Mouse (Mus musculus) G1E (cell line): ENCODE measurements at regions not wholly inside any gene's neighbourhood (a gene's known extent, or its start where the extent isn't known, plus 50 kb on each side); places are given as distances from the start of the nearest gene placed in this dataset.
A peak's percentile ranks its signal among the peaks of the same experiment; 100 is the strongest.

ENCODE experiments used
- ATAC-seq: 2 replicates; pipeline ENCODE4 v1.8.0; 2016; ENCODE audit warnings: mild to moderate bottlenecking; ENCODE audit not compliant: insufficient number of reproducible peaks, poor library complexity, low FRiP score, severe bottlenecking; ENCODE audit errors: extremely low read depth
- DNase-seq: peaks from one replicate; pipeline ENCODE4 v3.0.0; 2012; ENCODE audit warnings: low spot score
- H3K27me3 ChIP-seq: 2 replicates; pipeline ENCODE4 v1.6.1; 2012; ENCODE audit warnings: mild to moderate bottlenecking, low read length, inconsistent platforms; ENCODE audit not compliant: insufficient read depth
- H3K36me3 ChIP-seq: replicated peaks from 2 replicates; pipeline ENCODE3; 2012; ENCODE audit warnings: mild to moderate bottlenecking, inconsistent platforms
- H3K4me1 ChIP-seq: 2 replicates; pipeline ENCODE4 v1.6.1; 2012; ENCODE audit warnings: low read depth, low read length, inconsistent platforms, mixed read lengths; ENCODE audit not compliant: insufficient read depth
- H3K4me3 ChIP-seq: 2 replicates; pipeline ENCODE4 v1.5.1; 2012; ENCODE audit warnings: low read depth, mild to moderate bottlenecking, inconsistent platforms, low read length, moderate library complexity, mixed read lengths
- H3K9me3 ChIP-seq: replicated peaks from 2 replicates; pipeline ENCODE4 v1.6.1; 2012; ENCODE audit warnings: inconsistent platforms
- CTCF ChIP-seq: IDR thresholded peaks from 2 replicates; pipeline ENCODE4 v1.5.1; 2012; ENCODE audit warnings: low read depth, low read length, inconsistent platforms, mixed read lengths
- GATA1 ChIP-seq: IDR thresholded peaks from 2 replicates; pipeline ENCODE4 v1.6.1; 2012; ENCODE audit warnings: borderline replicate concordance, low read length, inconsistent platforms, mixed read lengths
- GATA2 ChIP-seq: IDR thresholded peaks from 2 replicates; pipeline ENCODE4 v1.6.1; 2012; ENCODE audit warnings: low read depth, low read length, inconsistent platforms, borderline replicate concordance
- POLR2AphosphoS5 ChIP-seq: IDR thresholded peaks from 2 replicates; pipeline ENCODE4 v1.6.1; 2012; ENCODE audit warnings: low read depth, low read length, inconsistent platforms; ENCODE audit not compliant: insufficient replicate concordance
- TAL1 ChIP-seq: conservative IDR thresholded peaks from 2 replicates; pipeline ENCODE4 v1.6.1; 2012; ENCODE audit warnings: low read depth, low read length, inconsistent platforms, mixed read lengths

DNA sequence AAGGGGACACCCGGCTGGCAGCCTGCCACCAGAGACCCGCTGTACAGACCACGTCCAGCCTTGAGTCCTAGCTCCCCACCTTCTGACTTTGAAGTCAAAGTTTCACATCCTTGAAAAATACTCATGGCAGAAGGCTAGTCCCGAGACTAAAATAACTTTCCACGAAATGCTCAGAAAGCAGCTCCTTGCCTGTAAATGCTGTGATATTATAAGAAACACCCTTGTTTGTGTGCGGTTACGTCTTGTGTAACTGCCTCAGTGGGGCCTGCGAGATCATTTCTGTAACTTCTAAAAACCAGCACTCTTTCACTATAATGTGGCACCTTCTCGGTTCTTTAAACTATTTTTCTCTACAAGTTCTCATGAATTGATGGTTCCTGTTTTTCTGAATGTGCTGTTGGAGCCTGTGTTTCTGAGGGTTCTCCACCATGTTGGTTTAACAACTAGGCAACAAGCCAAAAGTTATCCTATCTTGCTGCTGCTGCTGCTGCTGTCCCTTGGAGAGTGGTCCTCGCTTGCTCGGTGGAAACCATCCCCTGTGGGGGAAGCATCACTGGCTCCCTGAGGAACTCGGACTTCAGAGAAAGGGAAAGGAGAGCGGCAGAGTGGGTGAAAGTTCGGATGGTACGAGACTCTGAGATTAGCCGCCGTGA is 176.3 kb upstream of the Spdye4c start:
- H3K36me3 ChIP-seq, result no peaks in the 10 kb centered on the region
- DNase-seq (no peak), ATAC-seq (no peak)
- no peak for TF ChIP-seq GATA1
- no peak for TF ChIP-seq POLR2AphosphoS5
- TF ChIP-seq GATA2, result no peak
- no peak for TF ChIP-seq TAL1
- TF ChIP-seq CTCF, result no peak
- no peak overlapping the region for H3K4me3 ChIP-seq
- H3K9me3 ChIP-seq, result no peaks in the 10 kb centered on the region
- peaks cover 7% of the 10 kb centered on the region; the same call in 1 of the 2 replicates for H3K27me3 ChIP-seq
- H3K4me1 ChIP-seq, result no peaks in the 10 kb centered on the region

DNA sequence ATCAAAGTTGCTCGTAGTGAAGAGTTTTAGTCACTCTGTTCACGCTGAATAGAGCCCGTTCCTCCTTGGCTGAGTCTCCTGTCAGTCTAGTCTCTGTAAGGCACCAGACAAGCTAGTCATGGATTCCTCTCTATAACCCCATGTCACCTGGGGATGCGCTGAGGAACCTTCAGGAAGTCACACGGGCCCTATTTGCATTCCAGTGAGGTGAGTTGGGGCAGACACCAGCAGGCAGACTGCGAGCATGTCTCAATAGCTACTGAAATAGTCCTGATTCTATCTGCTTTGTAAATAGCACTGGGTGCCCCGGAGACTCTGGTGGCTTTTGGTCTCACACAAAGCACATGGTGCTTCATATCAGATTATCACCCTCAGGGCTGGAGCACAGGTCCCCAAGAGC is 174.6 kb upstream of the Spdye4c start:
- Histone ChIP-seq H3K9me3 (no peaks in the 10 kb centered on the region), H3K36me3 (no peaks in the 10 kb centered on the region), H3K4me3 (no peak overlapping the region), H3K4me1 (0 out of 2 replicates have a peak, but pooled peaks cover 7% of the 10 kb centered on the region), H3K27me3 (peaks cover 5% of the 10 kb centered on the region; the same call in 1 of the 2 replicates)
- TF ChIP-seq GATA1 (no peak), POLR2AphosphoS5 (no peak), CTCF (no peak), TAL1 (no peak), GATA2 (no peak)
- ATAC-seq (no peak), DNase-seq (no peak)

DNA sequence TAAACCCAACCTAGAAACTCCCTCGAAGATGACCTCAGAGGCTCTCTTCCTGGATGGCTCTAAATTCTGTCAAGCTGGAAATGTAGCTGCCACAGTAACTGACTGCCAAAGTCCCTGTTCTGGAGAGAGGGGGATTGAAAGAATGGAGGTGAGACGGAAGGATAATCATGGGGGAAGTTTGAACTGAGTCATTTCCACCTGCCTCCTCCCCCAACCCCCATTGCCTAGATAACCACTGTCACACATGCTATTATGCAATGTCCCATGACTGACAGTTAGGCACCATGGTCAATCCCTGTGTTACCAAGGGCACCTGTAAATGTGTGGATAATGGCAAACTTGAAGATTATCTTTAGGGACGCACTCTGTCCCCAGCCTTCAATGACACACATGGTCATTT is 172.0 kb upstream of the Spdye4c start:
- no peak for ATAC-seq
- H3K36me3 ChIP-seq, result no peaks in the 10 kb centered on the region
- no peaks in the 10 kb centered on the region for H3K9me3 ChIP-seq
- no peak overlapping the region for H3K4me3 ChIP-seq
- H3K4me1 ChIP-seq, result 0 out of 2 replicates have a peak, but pooled peaks cover 7% of the 10 kb centered on the region
- TF ChIP-seq GATA2, result no peak
- TF ChIP-seq TAL1, result no peak
- no peak for TF ChIP-seq POLR2AphosphoS5
- no peak for TF ChIP-seq GATA1
- no peak for TF ChIP-seq CTCF
- DNase-seq, result no peak
- peaks cover 4% of the 10 kb centered on the region; the same call in 1 of the 2 replicates for H3K27me3 ChIP-seq

DNA sequence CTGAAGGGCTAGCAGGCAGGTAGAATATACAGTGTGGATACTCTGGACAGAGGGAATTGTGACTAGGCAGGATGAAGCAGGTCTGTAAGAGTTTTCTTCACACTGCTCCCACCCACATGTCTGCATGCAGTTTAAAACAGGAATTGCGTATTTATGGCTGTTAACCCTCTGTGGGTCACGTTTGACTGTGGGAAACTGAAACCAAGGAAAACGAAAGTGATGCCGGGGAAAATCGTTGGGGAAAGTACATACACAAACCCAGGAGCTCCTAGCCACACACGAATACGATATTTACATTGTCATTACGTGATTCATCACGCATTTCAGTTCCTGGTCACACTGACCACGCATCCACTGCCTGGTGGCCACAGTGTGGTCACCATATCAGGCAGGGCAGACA is 170.6 kb upstream of the Spdye4c start:
- Histone ChIP-seq H3K27me3 (peaks cover 3% of the 10 kb centered on the region; the same call in 1 of the 2 replicates), H3K36me3 (no peaks in the 10 kb centered on the region), H3K4me3 (no peak overlapping the region), H3K4me1 (0 out of 2 replicates have a peak, but pooled peaks cover 7% of the 10 kb centered on the region), H3K9me3 (no peaks in the 10 kb centered on the region)
- no peak for ATAC-seq
- TF ChIP-seq POLR2AphosphoS5 (no peak), CTCF (no peak), TAL1 (no peak), GATA1 (no peak), GATA2 (no peak)
- no peak for DNase-seq

DNA sequence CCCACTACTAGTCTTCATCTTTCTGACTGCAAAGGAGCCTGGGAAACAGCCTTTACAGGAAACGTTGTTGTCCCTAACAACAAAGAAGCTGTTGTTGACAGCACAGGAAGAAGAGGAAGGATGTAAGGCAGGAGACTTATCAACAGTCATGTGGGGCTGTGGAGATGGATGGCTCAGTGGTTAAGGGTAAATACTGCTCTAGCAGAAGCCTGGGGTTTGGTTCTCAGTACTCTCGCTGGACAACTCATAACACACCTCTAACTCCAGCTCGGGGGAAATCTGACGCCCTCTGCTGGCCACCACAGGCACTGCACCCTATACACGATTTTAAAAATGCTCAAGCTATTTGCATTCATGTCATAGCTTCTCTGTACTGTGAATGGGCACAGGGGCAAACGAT is 168.3 kb upstream of the Spdye4c start:
- no peaks in the 10 kb centered on the region for H3K9me3 ChIP-seq
- peaks cover 15% of the 10 kb centered on the region; the same call in 1 of the 2 replicates for H3K4me1 ChIP-seq
- peaks cover 3% of the 10 kb centered on the region; the same call in 1 of the 2 replicates for H3K27me3 ChIP-seq
- DNase-seq (no peak), ATAC-seq (no peak)
- H3K4me3 ChIP-seq, result no peak overlapping the region
- no peaks in the 10 kb centered on the region for H3K36me3 ChIP-seq
- TF ChIP-seq POLR2AphosphoS5 (no peak), CTCF (peak; percentile 58)

DNA sequence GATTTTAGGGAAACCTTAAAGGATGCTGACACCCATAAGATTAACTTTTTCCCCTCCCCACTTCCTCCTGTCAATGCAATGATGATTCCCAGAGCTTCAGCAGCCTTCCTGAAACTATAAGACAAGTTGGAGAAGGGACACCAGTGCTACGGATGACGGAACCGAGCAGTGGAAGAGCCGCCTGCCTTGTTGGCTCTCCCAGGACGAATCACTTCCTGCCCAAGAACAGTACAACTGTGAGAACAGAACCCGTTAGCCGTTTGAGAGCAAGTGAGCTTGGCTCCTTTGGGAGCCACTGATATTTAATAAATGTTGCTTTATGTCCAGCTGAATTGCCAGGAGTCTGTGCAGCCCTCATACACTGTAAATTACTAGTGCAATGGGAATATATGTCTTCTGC is 166.8 kb upstream of the Spdye4c start:
- peaks cover 24% of the 10 kb centered on the region; the same call in 1 of the 2 replicates for H3K4me1 ChIP-seq
- TF ChIP-seq TAL1 (no peak), POLR2AphosphoS5 (no peak), GATA1 (no peak), CTCF (no peak)

More for the DNA sequence above, 166.8 kb upstream of the Spdye4c start:
- DNase-seq, result no peak
- Histone ChIP-seq H3K9me3 (no peaks in the 10 kb centered on the region), H3K36me3 (no peaks in the 10 kb centered on the region), H3K27me3 (peaks cover 16% of the 10 kb centered on the region), H3K4me3 (no peak overlapping the region)
- no peak for ATAC-seq
